Mouse (Mus musculus) heart, adult 11 months (tissue): ENCODE measurements at regions not wholly inside any gene's neighbourhood (a gene's known extent, or its start where the extent isn't known, plus 50 kb on each side); places are given as distances from the start of the nearest gene placed in this dataset.
A peak's percentile ranks its signal among the peaks of the same experiment; 100 is the strongest.

ENCODE experiments used
- DNase-seq: peaks from one replicate; pipeline ENCODE4 v3.0.0; 2022

DNA sequence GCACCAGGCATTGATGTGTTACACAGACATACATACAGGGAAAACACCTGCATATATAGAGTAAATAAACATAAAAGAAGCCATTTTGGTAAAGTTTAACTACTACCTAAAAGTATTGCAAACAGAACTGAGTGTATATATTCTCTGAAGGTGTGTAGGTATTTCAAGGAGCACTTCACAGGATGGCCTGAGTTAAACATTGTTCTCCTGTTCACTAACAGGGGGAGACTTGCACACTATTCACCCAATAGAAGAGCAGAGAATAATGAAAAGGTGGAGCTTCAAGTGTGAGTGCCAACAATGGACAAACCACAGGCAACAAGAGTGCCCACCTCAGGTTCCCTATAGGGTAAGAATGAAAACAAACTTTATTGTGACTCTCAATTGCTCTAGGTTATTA, 347.7 kb downstream of the Oca2 start:
- DNase-seq: no peak

DNA sequence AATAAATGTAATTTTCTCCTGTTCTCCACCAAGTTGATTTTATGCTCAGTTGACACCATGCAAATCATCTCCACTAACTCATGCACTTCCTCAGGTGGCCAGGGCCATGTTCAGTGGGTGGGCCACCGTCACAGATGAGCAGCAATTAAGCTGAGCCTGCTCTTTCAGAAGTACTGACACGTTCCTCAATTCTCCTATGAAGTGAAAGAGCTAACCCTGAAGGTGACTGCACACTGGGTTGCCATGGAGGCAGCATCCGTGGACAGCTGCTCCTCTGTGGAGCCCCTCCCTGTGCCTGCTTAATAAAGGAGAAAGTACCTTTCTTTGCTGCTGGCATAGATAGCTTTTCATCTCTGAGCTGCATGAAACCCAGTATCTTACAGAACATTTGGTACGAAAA, 351.3 kb downstream of the Oca2 start:
- no peak for DNase-seq

DNA sequence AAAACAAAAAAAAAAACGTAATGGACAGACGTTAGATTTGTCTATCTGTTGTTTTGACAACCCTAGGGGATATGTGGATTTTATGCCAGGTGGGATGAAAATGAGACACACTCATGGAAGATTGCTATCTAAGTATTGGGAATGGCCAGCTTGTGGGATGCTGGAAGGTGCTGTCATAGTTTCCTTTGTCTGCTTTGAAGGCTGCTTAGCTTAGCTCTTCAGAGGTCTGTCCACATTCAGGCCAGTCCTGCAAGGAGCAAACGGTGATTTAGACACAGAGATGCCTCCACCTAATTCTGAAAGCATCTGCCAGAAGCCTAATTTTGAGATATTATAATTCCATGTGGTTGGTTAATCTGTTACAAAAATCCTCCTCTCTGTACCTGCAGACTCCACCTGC, 351.8 kb downstream of the Oca2 start:
- no peak for DNase-seq

DNA sequence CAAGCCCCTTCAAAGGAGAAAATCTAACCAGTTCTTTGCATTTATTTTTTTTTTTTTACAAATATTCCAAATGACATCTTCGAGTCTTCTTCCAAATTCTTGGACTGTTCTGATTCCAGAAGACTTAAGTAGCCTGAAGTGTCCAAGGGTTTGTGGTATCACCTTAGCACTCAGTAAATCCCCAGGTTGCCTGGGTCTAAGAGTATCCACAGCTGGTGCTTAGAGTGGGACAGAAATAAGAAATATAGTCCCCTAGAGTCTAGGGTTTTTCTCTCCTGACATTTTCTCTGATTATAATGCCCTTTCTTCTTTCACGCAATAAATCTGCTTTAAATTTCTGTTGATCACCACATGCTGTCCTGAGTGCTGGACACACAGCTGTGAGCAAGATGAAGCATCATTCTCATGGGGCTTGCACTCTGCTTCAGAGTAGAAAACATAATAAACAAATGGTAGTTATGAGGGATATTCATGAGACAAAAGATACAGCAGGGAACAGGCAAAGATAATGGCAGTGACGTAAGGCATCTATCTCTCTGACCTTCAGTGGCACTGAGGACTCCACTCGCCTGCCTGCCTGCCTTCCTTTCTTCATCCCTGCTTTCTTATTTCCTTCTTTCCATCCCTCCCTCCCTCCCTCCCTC, 358.5 kb downstream of the Oca2 start:
- peak; percentile 74 for DNase-seq
